Mouse (Mus musculus): ENCODE results near the gene Ppp1ca.

DNA sequence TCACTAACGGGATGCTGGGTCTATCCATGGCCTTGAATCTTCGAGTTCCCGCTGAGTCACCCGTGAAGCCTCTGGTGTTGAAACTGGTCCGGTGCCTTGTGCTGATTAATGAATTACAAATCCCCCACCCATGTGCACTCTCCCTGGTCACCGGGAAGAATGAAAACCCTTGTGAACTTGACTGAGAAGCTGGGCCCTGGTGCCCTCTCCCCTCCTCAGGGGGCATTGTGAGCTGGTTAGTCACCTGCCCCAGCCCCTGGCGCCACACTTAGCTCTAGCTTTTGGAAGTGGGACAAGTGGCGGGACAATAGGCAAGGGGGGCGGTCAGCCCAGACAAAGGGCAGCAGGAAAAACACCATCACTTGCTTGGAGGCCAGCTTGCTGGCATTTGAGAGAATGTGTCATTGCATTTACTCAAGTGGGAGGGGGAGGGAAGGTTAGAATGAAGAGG lies 21.7 kb downstream of the Ppp1ca start:
- no peak for TF ChIP-seq CTCF (IDR thresholded peaks at IDR 0.05; ENCODE audit: control insufficient read depth, insufficient read depth, insufficient read length)
- TF ChIP-seq USF1 (IDR thresholded peaks at IDR 0.05; ENCODE audit: low read depth), result peak; percentile 12
- TF ChIP-seq MAX (IDR thresholded peaks at IDR 0.05), result peak; percentile 56
- peak; percentile 36 for TF ChIP-seq MYOD1 (IDR thresholded peaks at IDR 0.05; ENCODE audit: control insufficient read depth, insufficient read length, low read depth)
- TF ChIP-seq CEBPB (IDR thresholded peaks at IDR 0.05; ENCODE audit: low read depth), result peak; percentile 71
